ENCODE assay signal across 8 mouse cellular contexts in the genomic region with DNA sequence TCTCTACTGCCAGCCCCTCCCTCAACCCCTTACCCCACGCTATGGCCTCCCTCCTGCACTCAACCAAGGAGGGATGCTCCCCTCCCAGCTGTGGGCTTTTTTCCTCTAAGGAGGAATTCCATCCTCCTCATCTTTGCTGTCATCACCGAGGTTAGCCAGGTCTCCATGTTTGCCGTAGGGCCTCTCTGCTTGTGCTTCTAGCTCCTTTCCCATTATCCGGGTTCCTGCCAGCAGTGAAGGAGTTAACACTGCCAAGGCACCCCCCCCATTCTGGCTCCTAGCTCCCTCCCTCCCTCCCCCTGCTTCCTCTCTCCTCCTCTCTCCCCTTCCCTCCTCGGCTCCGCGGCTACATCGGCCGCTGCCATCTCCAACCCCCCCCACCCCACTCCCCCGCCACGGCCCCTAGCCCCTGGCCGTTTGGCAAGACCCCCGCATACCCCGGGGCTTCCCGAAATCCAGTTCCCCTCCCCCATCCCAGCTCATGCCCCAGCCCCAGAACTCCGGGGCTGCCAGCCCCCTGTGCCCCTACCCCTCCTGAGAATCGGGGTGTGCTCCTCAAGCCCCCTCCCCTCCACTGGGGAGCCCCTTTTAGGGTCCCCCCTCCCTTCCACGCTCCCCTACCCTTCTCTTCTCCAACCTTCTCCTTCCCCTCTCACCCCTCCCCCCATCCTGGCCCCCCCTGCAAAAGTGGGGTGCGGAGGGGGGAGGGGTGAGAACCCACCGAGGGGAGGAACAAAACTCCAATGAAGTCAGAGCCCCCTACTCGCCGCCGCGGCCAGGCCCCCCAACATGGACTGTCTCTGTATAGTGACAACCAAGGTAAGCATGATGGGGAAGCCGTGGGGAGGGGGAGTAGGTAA. TPM values are rescaled to one million over a fixed set of nuclear protein-coding genes. Genes with fewer than 3 reads are reported as not detected.
DNase-seq lines count a peak whose midpoint lies in the region; ATAC-seq and TF ChIP-seq lines count a peak whose summit lies in the region.

No protein-coding gene starts in this region.

- TF ChIP-seq CTCF in layer of hippocampus, adult 2 months (conservative IDR thresholded peaks at IDR 0.05): no peak
- TF ChIP-seq CTCF in lung, postnatal 0 days (IDR thresholded peaks at IDR 0.05): no peak

- H3K4me2 ChIP-seq in heart, embryonic 11.5 days: peak overlapping the region; percentile 85
- H3K4me2 ChIP-seq in lung, postnatal 0 days (replicated peaks; ENCODE audit: low read depth, low read length): peak overlapping the region; percentile 70

- peak overlapping the region; percentile 81 for H3K9ac ChIP-seq in heart, embryonic 11.5 days (ENCODE audit: low read depth, low read length)
- H3K9ac ChIP-seq in lung, postnatal 0 days (replicated peaks; ENCODE audit: low read depth): peak overlapping the region; percentile 54; the same call in 1 of the 2 replicates

- ATAC-seq in heart, embryonic 11.5 days (replicated peaks; ENCODE audit: insufficient number of reproducible peaks, low FRiP score, low TSS enrichment): no peak
- no peak for ATAC-seq in lung, postnatal 0 days
- ATAC-seq in megakaryocyte progenitor cell, adult 5-6 weeks (replicated peaks; ENCODE audit: poor library complexity): no peak

- H3K9me3 ChIP-seq in heart, embryonic 11.5 days (replicated peaks; ENCODE audit: control insufficient read depth, low read length): no peaks in the 10 kb centered on the region
- no peaks in the 10 kb centered on the region for H3K9me3 ChIP-seq in lung, postnatal 0 days (ENCODE audit: low read length)

- no peaks in the 10 kb centered on the region for H3K27me3 ChIP-seq in heart, embryonic 11.5 days (ENCODE audit: control insufficient read depth, insufficient read depth, low read length)
- no peaks in the 10 kb centered on the region for H3K27me3 ChIP-seq in lung, postnatal 0 days (replicated peaks; ENCODE audit: insufficient read depth, low read length)

- no peak for TF ChIP-seq EP300 in lung, postnatal 0 days (IDR thresholded peaks at IDR 0.05)

- peaks cover 1% of the 10 kb centered on the region; the same call in 1 of the 2 replicates for H3K36me3 ChIP-seq in heart, embryonic 11.5 days (ENCODE audit: control insufficient read depth, insufficient read depth, low read length)
- no peaks in the 10 kb centered on the region for H3K36me3 ChIP-seq in lung, postnatal 0 days (ENCODE audit: insufficient read depth, low read length)

- 2% methylated on average over 25 of the region's 25 CpGs for WGBS in heart, embryonic 11.5 days (ENCODE audit: insufficient replicate concordance)
- WGBS in lung, postnatal 0 days: 5% methylated on average over 20 of the region's 25 CpGs

- DNase-seq in right cerebral cortex, adult 18-20 months: peak; percentile 78
- no peak for DNase-seq in right cerebral cortex, postnatal 36 days (ENCODE audit: low spot score in 2 of 2)
- peak; percentile 92 to 94 for DNase-seq in cerebellum, postnatal 10 days
- peak; percentile 58 to 80 for DNase-seq in layer of hippocampus, adult 2 months (ENCODE audit: low spot score in 2 of 2)
- DNase-seq in lung, postnatal 0 days (ENCODE audit: low spot score): peak; percentile 76
- DNase-seq in right cerebral cortex, postnatal 25 days: peak; percentile 69

- H3K4me1 ChIP-seq in heart, embryonic 11.5 days (ENCODE audit: control insufficient read depth, insufficient read depth, low read length): peaks cover 38% of the 10 kb centered on the region
- H3K4me1 ChIP-seq in lung, postnatal 0 days (ENCODE audit: insufficient read depth, low read depth, low read length): peaks cover 13% of the 10 kb centered on the region

- peak overlapping the region; percentile 74; the same call in 1 of the 2 replicates for H3K27ac ChIP-seq in heart, embryonic 11.5 days (ENCODE audit: low read depth, low read length)
- H3K27ac ChIP-seq in layer of hippocampus, adult 2 months: peak overlapping the region; percentile 96
- H3K27ac ChIP-seq in lung, postnatal 0 days (ENCODE audit: low read length): peak overlapping the region; percentile 57

- peak overlapping the region; percentile 61 for H3K4me3 ChIP-seq in heart, embryonic 11.5 days (ENCODE audit: low read depth, low read length)
- H3K4me3 ChIP-seq in layer of hippocampus, adult 2 months: peak overlapping the region; percentile 79
- peak overlapping the region; percentile 44 for H3K4me3 ChIP-seq in lung, postnatal 0 days (ENCODE audit: low read depth, low read length)

RNA-seq across cellular contexts. Expression of gene Dlg4, which starts 1.6 kb away (rescaled TPM):
- 10.2 and 10.4 TPM in 2 replicates for polyA plus RNA-seq in heart, embryonic 11.5 days (2014; fragmentation: Nextera tagmentation; extraction: Ambion mirVana)
- total RNA-seq in layer of hippocampus, adult 2 months (2021): 100 to 1,000 TPM; 880 to 888 TPM
- 2.0 and 2.1 TPM in 2 replicates for polyA plus RNA-seq in lung, postnatal 0 days (2015; fragmentation: Nextera tagmentation; extraction: Ambion mirVana)
- 5.8 and 6.7 TPM in 2 replicates for total RNA-seq in megakaryocyte progenitor cell, adult 5-6 weeks (2015)
- 3.8 and 4.1 TPM in 2 replicates for total RNA-seq in megakaryocyte progenitor cell, adult 5-6 weeks (2017)

RNA-seq across cellular contexts. Expression of gene Acadvl, which starts 3.1 kb away (rescaled TPM):
- 94.1 and 111 TPM in 2 replicates for polyA plus RNA-seq in heart, embryonic 11.5 days (2014; fragmentation: Nextera tagmentation; extraction: Ambion mirVana)
- total RNA-seq in layer of hippocampus, adult 2 months (2021): 10 to 100 TPM; 54.9 to 63.7 TPM
- polyA plus RNA-seq in lung, postnatal 0 days (2015; fragmentation: Nextera tagmentation; extraction: Ambion mirVana): 92.0 and 95.2 TPM in 2 replicates
- total RNA-seq in megakaryocyte progenitor cell, adult 5-6 weeks (2015): 28.7 and 45.7 TPM in 2 replicates
- total RNA-seq in megakaryocyte progenitor cell, adult 5-6 weeks (2017): 43.6 and 49.1 TPM in 2 replicates

RNA-seq across cellular contexts. Expression of gene Dvl2, which starts 18.0 kb away (rescaled TPM):
- 18.6 and 18.9 TPM in 2 replicates for polyA plus RNA-seq in heart, embryonic 11.5 days (2014; fragmentation: Nextera tagmentation; extraction: Ambion mirVana)
- 10 to 100 TPM; 40.6 to 45.3 TPM for total RNA-seq in layer of hippocampus, adult 2 months (2021)
- polyA plus RNA-seq in lung, postnatal 0 days (2015; fragmentation: Nextera tagmentation; extraction: Ambion mirVana): 14.6 and 15.1 TPM in 2 replicates
- total RNA-seq in megakaryocyte progenitor cell, adult 5-6 weeks (2015): 9.5 and 9.8 TPM in 2 replicates
- 9.5 and 14.7 TPM in 2 replicates for total RNA-seq in megakaryocyte progenitor cell, adult 5-6 weeks (2017)

RNA-seq across cellular contexts. Expression of gene Phf23, which starts 22.8 kb away (rescaled TPM):
- polyA plus RNA-seq in heart, embryonic 11.5 days (2014; fragmentation: Nextera tagmentation; extraction: Ambion mirVana): 27.3 and 29.9 TPM in 2 replicates
- total RNA-seq in layer of hippocampus, adult 2 months (2021): 10 to 100 TPM; 40.5 to 42.6 TPM
- 57.5 and 61.3 TPM in 2 replicates for polyA plus RNA-seq in lung, postnatal 0 days (2015; fragmentation: Nextera tagmentation; extraction: Ambion mirVana)
- 34.5 and 37.9 TPM in 2 replicates for total RNA-seq in megakaryocyte progenitor cell, adult 5-6 weeks (2015)
- total RNA-seq in megakaryocyte progenitor cell, adult 5-6 weeks (2017): 31.7 and 40.0 TPM in 2 replicates

RNA-seq across cellular contexts. Expression of gene Gabarap, which starts 27.4 kb away (rescaled TPM):
- polyA plus RNA-seq in heart, embryonic 11.5 days (2014; fragmentation: Nextera tagmentation; extraction: Ambion mirVana): 481 and 489 TPM in 2 replicates
- 100 to 1,000 TPM; 216 to 229 TPM for total RNA-seq in layer of hippocampus, adult 2 months (2021)
- polyA plus RNA-seq in lung, postnatal 0 days (2015; fragmentation: Nextera tagmentation; extraction: Ambion mirVana): 624 and 645 TPM in 2 replicates
- 387 and 444 TPM in 2 replicates for total RNA-seq in megakaryocyte progenitor cell, adult 5-6 weeks (2015)
- total RNA-seq in megakaryocyte progenitor cell, adult 5-6 weeks (2017): 242 and 274 TPM in 2 replicates

Comparison
In these comparisons a context has a peak if more than half of its experiments do, and no peak if none do; other contexts are left out.
1. DNase-seq: peak in right cerebral cortex, adult 18-20 months (single experiment), cerebellum, postnatal 10 days (2 of 2), layer of hippocampus, adult 2 months (2 of 2), lung, postnatal 0 days (single experiment) and right cerebral cortex, postnatal 25 days (single experiment); none in right cerebral cortex, postnatal 36 days (0 of 2).
2. RNA of gene Dlg4, which starts 1.6 kb away (total RNA-seq): 880 to 888 TPM in layer of hippocampus, adult 2 months; 3.8 to 6.7 TPM in megakaryocyte progenitor cell, adult 5-6 weeks; every median in the first group is over 100 times any median in the second.
3. Peak in every context shown above with its lines, with median percentiles within 50 percentile points of each other: H3K27ac ChIP-seq and H3K4me3 ChIP-seq.